12 mouse cellular contexts compared by ENCODE assay signal in the genomic region with DNA sequence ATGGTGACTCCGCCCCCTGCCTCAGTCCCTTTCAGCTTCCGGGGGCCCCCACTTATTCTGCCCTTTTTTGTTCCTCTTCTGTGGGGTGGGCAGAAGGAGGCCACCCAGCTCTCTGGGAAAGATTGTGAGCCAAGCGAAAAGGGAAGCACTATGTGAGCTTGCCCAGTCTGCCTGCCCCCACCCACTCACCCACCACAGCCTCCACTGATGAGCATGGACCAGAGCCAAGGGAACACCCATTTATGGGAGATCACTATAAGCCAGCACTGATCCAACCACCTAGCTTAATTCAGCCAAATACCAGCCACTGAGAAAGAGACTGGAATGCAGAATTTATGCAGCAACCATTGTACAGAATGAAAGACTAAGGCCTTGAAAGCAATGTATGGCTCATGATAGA. TPM values are rescaled to one million over a fixed set of nuclear protein-coding genes. Genes with fewer than 3 reads are reported as not detected.
DNase-seq lines count a peak whose midpoint lies in the region; ATAC-seq lines count a peak whose summit lies in the region.
"Had no signal": no experiment of that assay in that cellular context is flagged by ENCODE, and none has a peak within 500 bp of the region (broad histone marks: within the 10 kb centered on the region; RNA-seq: fewer than 3 reads in every experiment).

No protein-coding gene starts in this region.

- no peaks in the 10 kb centered on the region for H3K9me3 ChIP-seq in heart, embryonic 11.5 days (replicated peaks; ENCODE audit: control insufficient read depth, low read length)
- H3K9me3 ChIP-seq in heart, embryonic 12.5 days (replicated peaks): no peaks in the 10 kb centered on the region
- H3K9me3 ChIP-seq in liver, embryonic 11.5 days (ENCODE audit: control insufficient read depth, low read length): no peaks in the 10 kb centered on the region
- H3K9me3 ChIP-seq: lung, embryonic 15.5 days had no signal

- WGBS in heart, embryonic 11.5 days (ENCODE audit: insufficient replicate concordance): 83% methylated on average over 3 of the region's 3 CpGs
- WGBS in heart, embryonic 12.5 days: 77% methylated on average over 3 of the region's 3 CpGs
- WGBS in liver, embryonic 11.5 days: 50% methylated on average over 3 of the region's 3 CpGs

- peak; percentile 74 for DNase-seq in brain, adult 2 months (ENCODE audit: low read depth, low spot score)
- no peak for DNase-seq in liver, embryonic 11.5 days (ENCODE audit: low spot score)
- no peak for DNase-seq in left cerebral cortex, postnatal 4 days
- DNase-seq in frontal cortex, postnatal 25 days (ENCODE audit: low spot score in 2 of 2): no peak
- no peak for DNase-seq in thymus, postnatal 4 days
- DNase-seq: thymus, postnatal 14 days had no signal

- H3K4me2 ChIP-seq in heart, embryonic 11.5 days: no peak overlapping the region
- H3K4me2 ChIP-seq in heart, embryonic 12.5 days: no peak overlapping the region
- peak overlapping the region; percentile 57; the same call in 1 of the 2 replicates for H3K4me2 ChIP-seq in liver, embryonic 11.5 days
- H3K4me2 ChIP-seq: lung, embryonic 15.5 days had no signal

- H3K27ac ChIP-seq in heart, embryonic 11.5 days (ENCODE audit: low read depth, low read length): 0 out of 2 replicates have a peak overlapping the region, but pooled peaks have one; percentile 3
- no peak overlapping the region for H3K27ac ChIP-seq in heart, embryonic 12.5 days (ENCODE audit: poor library complexity, severe bottlenecking)
- peak overlapping the region; percentile 97 for H3K27ac ChIP-seq in liver, embryonic 11.5 days (ENCODE audit: low read depth, low read length)
- H3K27ac ChIP-seq: lung, embryonic 15.5 days had no signal

- intact Hi-C loops in left cerebral cortex, postnatal 4 days (cut with DNase I): no loop called here

- no peaks in the 10 kb centered on the region for H3K4me1 ChIP-seq in heart, embryonic 11.5 days (ENCODE audit: control insufficient read depth, insufficient read depth, low read length)
- H3K4me1 ChIP-seq in heart, embryonic 12.5 days (replicated peaks): 0 out of 2 replicates have a peak, but pooled peaks cover 5% of the 10 kb centered on the region
- peaks cover 61% of the 10 kb centered on the region for H3K4me1 ChIP-seq in liver, embryonic 11.5 days (replicated peaks; ENCODE audit: control insufficient read depth, insufficient read depth, low read length)

- 0 out of 2 replicates have a peak, but pooled peaks cover 5% of the 10 kb centered on the region for H3K27me3 ChIP-seq in heart, embryonic 11.5 days (ENCODE audit: control insufficient read depth, insufficient read depth, low read length)
- no peaks in the 10 kb centered on the region; the same call in 1 of the 2 replicates for H3K27me3 ChIP-seq in heart, embryonic 12.5 days (replicated peaks)
- H3K27me3 ChIP-seq in liver, embryonic 11.5 days (replicated peaks; ENCODE audit: control insufficient read depth, insufficient read depth, low read length): no peaks in the 10 kb centered on the region
- H3K27me3 ChIP-seq: lung, embryonic 15.5 days had no signal

- no peak for ATAC-seq in heart, embryonic 11.5 days (replicated peaks; ENCODE audit: insufficient number of reproducible peaks, low FRiP score, low TSS enrichment)
- no peak for ATAC-seq in heart, embryonic 12.5 days (ENCODE audit: insufficient number of reproducible peaks, low FRiP score)
- ATAC-seq in liver, embryonic 11.5 days (replicated peaks; ENCODE audit: low FRiP score): peak; percentile 6; the same call in 1 of the 2 replicates
- peak; percentile 73 for ATAC-seq in monocyte, adult 5-6 weeks (replicated peaks; ENCODE audit: insufficient number of reproducible peaks, low FRiP score, low TSS enrichment, poor library complexity, severe bottlenecking)
- ATAC-seq: hindbrain, embryonic 16.5 days had no signal

- H3K36me3 ChIP-seq in heart, embryonic 11.5 days (ENCODE audit: control insufficient read depth, insufficient read depth, low read length): no peaks in the 10 kb centered on the region
- no peaks in the 10 kb centered on the region for H3K36me3 ChIP-seq in heart, embryonic 12.5 days
- no peaks in the 10 kb centered on the region for H3K36me3 ChIP-seq in liver, embryonic 11.5 days (ENCODE audit: control insufficient read depth, insufficient read depth, low read length)
- H3K36me3 ChIP-seq: lung, embryonic 15.5 days had no signal

- no peak overlapping the region for H3K9ac ChIP-seq in heart, embryonic 11.5 days (ENCODE audit: low read depth, low read length)
- no peak overlapping the region for H3K9ac ChIP-seq in heart, embryonic 12.5 days
- 0 out of 2 replicates have a peak overlapping the region, but pooled peaks have one; percentile 48 for H3K9ac ChIP-seq in liver, embryonic 11.5 days (ENCODE audit: low read depth, low read length)
- H3K9ac ChIP-seq: lung, embryonic 15.5 days had no signal

- no peak overlapping the region for H3K4me3 ChIP-seq in heart, embryonic 11.5 days (ENCODE audit: low read depth, low read length)
- H3K4me3 ChIP-seq in heart, embryonic 12.5 days: no peak overlapping the region
- no peak overlapping the region for H3K4me3 ChIP-seq in liver, embryonic 11.5 days (ENCODE audit: low read depth, low read length)
- H3K4me3 ChIP-seq: erythroblast, embryonic 14.5 days; lung, embryonic 15.5 days had no signal

RNA-seq across cellular contexts. Expression of gene Rap1gap2, which starts 34.8 kb away (rescaled TPM):
- polyA plus RNA-seq in heart, embryonic 11.5 days (2014; fragmentation: Nextera tagmentation; extraction: Ambion mirVana): 6.6 TPM in 2 replicates
- polyA plus RNA-seq in heart, embryonic 12.5 days (2016; fragmentation: Nextera tagmentation; extraction: Ambion mirVana): 9.1 and 9.3 TPM in 2 replicates
- 2.1 TPM in 2 replicates for polyA plus RNA-seq in liver, embryonic 11.5 days (2014; fragmentation: Nextera tagmentation; extraction: Ambion mirVana)
- 186 to 201 TPM (median 194 TPM) in 3 replicates for total RNA-seq in monocyte, adult 5-6 weeks (2017)
- total RNA-seq in left cerebral cortex, postnatal 4 days (2021): 10 to 100 TPM; 77.8 to 87.8 TPM

RNA-seq across cellular contexts. Expression of gene Ccdc92b, which starts 43.5 kb away (rescaled TPM):
- polyA plus RNA-seq in heart, embryonic 11.5 days (2014; fragmentation: Nextera tagmentation; extraction: Ambion mirVana): 2.8 and 3.5 TPM in 2 replicates
- polyA plus RNA-seq in heart, embryonic 12.5 days (2016; fragmentation: Nextera tagmentation; extraction: Ambion mirVana): 3.5 and 4.0 TPM in 2 replicates
- polyA plus RNA-seq in liver, embryonic 11.5 days (2014; fragmentation: Nextera tagmentation; extraction: Ambion mirVana): 5.3 and 5.5 TPM in 2 replicates
- not detected in 3 replicates for total RNA-seq in monocyte, adult 5-6 weeks (2017)
- 10 to 100 TPM; 16.2 to 17.5 TPM for total RNA-seq in left cerebral cortex, postnatal 4 days (2021)

Comparison
In these comparisons a context has a peak if more than half of its experiments do, and no peak if none do; other contexts are left out.
1. ATAC-seq: peak in liver, embryonic 11.5 days (single experiment) and monocyte, adult 5-6 weeks (single experiment); none in heart, embryonic 11.5 days (single experiment) and heart, embryonic 12.5 days (single experiment).